Mouse (Mus musculus): Measurements from ENCODE around the gene Fubp1. TPM values are rescaled to one million over a fixed set of nuclear protein-coding genes. Genes with fewer than 3 reads are reported as not detected.
"Not testable (repeated sequence)": the region's sequence is repeated elsewhere in the genome, so short reads cannot be mapped to it uniquely, and the experiment has no call there.

Gene Fubp1
- polyA plus RNA-seq, 1 experiment: 18.4 TPM

- 66% methylated on average over 5 of the region's 5 CpGs for WGBS
- Histone ChIP-seq H3K4me3 (ENCODE audit: low read depth, low read length) (no peak overlapping the region), H3K27ac (ENCODE audit: insufficient read depth, low read depth, low read length) (no peak overlapping the region)
These were observed 35.2 kb downstream of the Fubp1 start for GRCm38 (mm10) chr3:152245273-152245910.

DNA sequence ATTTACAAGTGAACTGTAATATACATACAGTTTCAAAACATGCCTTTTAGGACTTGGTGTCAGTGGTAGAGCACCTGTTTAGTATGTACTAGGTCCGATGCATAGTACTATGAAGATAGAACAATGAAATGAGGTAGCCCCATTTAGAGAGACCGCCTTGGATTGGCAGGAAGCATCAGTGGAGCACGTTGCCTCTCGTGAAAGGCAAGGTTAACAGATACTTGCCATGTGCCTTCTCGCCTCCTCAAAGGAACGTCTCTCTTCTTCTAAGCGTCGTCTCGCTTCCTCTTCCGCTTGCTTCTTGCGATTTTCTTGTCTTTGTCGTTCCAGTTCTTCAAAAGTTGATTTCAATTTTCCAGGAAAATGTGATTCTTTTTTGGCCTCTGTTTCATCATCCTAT is 37.5 kb downstream of the Fubp1 start:
- WGBS: 85% methylated on average over 12 of the region's 12 CpGs

More at GRCm38 (mm10) chr3:152245273-152245910, 35.2 kb downstream of the Fubp1 start:
- H3K27me3 ChIP-seq (ENCODE audit: control insufficient read depth, insufficient read depth, low read length): no peaks in the 10 kb centered on the region
- TF ChIP-seq CTCF (IDR thresholded peaks at IDR 0.05; ENCODE audit: extremely low read depth, insufficient read length, insufficient replicate concordance, low read depth, low read length) (no peak), POLR2A (IDR thresholded peaks at IDR 0.05; ENCODE audit: low read depth, low read length) (no peak)
- peaks cover 4% of the 10 kb centered on the region for H3K4me1 ChIP-seq (ENCODE audit: control insufficient read depth, insufficient read depth, insufficient read length, low read length)
- H3K36me3 ChIP-seq (ENCODE audit: control insufficient read depth, insufficient read depth, low read length): no peaks in the 10 kb centered on the region

GRCm38 (mm10) chr3:152250487-152250886 is 40.3 kb downstream of the Fubp1 start:
- Histone ChIP-seq H3K4me1 (ENCODE audit: control insufficient read depth, insufficient read depth, insufficient read length, low read length) (no peaks in the 10 kb centered on the region), H3K27ac (ENCODE audit: insufficient read depth, low read depth, low read length) (no peak overlapping the region), H3K36me3 (ENCODE audit: control insufficient read depth, insufficient read depth, low read length) (no peaks in the 10 kb centered on the region), H3K27me3 (ENCODE audit: control insufficient read depth, insufficient read depth, low read length) (no peaks in the 10 kb centered on the region), H3K4me3 (ENCODE audit: low read depth, low read length) (no peak overlapping the region)
- 60% methylated on average over 1 of the region's 1 CpGs for WGBS
- TF ChIP-seq CTCF (IDR thresholded peaks at IDR 0.05; ENCODE audit: extremely low read depth, insufficient read length, insufficient replicate concordance, low read depth, low read length) (no peak), POLR2A (IDR thresholded peaks at IDR 0.05; ENCODE audit: low read depth, low read length) (no peak)

More for the DNA sequence above, 37.5 kb downstream of the Fubp1 start:
- H3K27ac ChIP-seq (ENCODE audit: insufficient read depth, low read depth, low read length): no peak overlapping the region
- H3K27me3 ChIP-seq (ENCODE audit: control insufficient read depth, insufficient read depth, low read length): no peaks in the 10 kb centered on the region
- H3K36me3 ChIP-seq (ENCODE audit: control insufficient read depth, insufficient read depth, low read length): no peaks in the 10 kb centered on the region
- no peak for TF ChIP-seq POLR2A (IDR thresholded peaks at IDR 0.05; ENCODE audit: low read depth, low read length)
- no peak for TF ChIP-seq CTCF (IDR thresholded peaks at IDR 0.05; ENCODE audit: extremely low read depth, insufficient read length, insufficient replicate concordance, low read depth, low read length)
- no peak overlapping the region for H3K4me3 ChIP-seq (ENCODE audit: low read depth, low read length)
- no peaks in the 10 kb centered on the region for H3K4me1 ChIP-seq (ENCODE audit: control insufficient read depth, insufficient read depth, insufficient read length, low read length)

- Histone ChIP-seq H3K36me3 (ENCODE audit: control insufficient read depth, insufficient read depth, low read length) (no peaks in the 10 kb centered on the region), H3K4me1 (ENCODE audit: control insufficient read depth, insufficient read depth, insufficient read length, low read length) (peaks cover 8% of the 10 kb centered on the region; the same call in 1 of the 2 replicates), H3K27ac (ENCODE audit: insufficient read depth, low read depth, low read length) (no peak overlapping the region), H3K27me3 (ENCODE audit: control insufficient read depth, insufficient read depth, low read length) (no peaks in the 10 kb centered on the region), H3K4me3 (ENCODE audit: low read depth, low read length) (no peak overlapping the region)
- TF ChIP-seq POLR2A (IDR thresholded peaks at IDR 0.05; ENCODE audit: low read depth, low read length): no peak
- no peak for TF ChIP-seq CTCF (IDR thresholded peaks at IDR 0.05; ENCODE audit: extremely low read depth, insufficient read length, insufficient replicate concordance, low read depth, low read length)
- 84% methylated on average over 3 of the region's 3 CpGs for WGBS
These were observed 47.3 kb downstream of the Fubp1 start for GRCm38 (mm10) chr3:152257528-152257927.

- not testable (repeated sequence) for H3K4me3 ChIP-seq (ENCODE audit: low read depth, low read length); H3K27ac ChIP-seq (ENCODE audit: insufficient read depth, low read depth, low read length); H3K36me3 ChIP-seq (ENCODE audit: control insufficient read depth, insufficient read depth, low read length); H3K4me1 ChIP-seq (ENCODE audit: control insufficient read depth, insufficient read depth, insufficient read length, low read length); H3K27me3 ChIP-seq (ENCODE audit: control insufficient read depth, insufficient read depth, low read length)
- 13% methylated on average over 9 of the region's 9 CpGs for WGBS
- peak; percentile 52; the same call in 1 of the 2 replicates for TF ChIP-seq CTCF (IDR thresholded peaks at IDR 0.05; ENCODE audit: extremely low read depth, insufficient read length, insufficient replicate concordance, low read depth, low read length)
These were observed 49.2 kb downstream of the Fubp1 start for GRCm38 (mm10) chr3:152259409-152259808.

DNA sequence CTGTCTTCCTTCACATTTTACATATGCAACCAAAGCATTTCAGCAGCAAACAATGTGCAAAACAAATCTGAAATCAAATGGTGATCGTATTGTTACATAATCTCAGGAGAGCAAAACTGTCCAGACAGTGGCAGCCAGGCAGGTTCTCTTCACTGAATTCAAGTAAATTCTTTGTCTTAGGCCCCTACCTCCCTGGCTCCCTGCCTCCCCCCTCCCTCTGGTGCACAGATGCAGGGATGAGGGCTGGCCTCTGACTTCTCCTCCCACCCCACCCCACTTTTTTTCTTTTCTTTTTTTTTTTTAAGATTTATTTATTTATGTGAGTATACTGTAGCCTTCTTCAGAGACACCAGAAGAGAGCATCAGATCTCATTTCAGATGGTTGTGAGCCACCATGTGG is 50.1 kb downstream of the Fubp1 start:
- peaks cover 8% of the 10 kb centered on the region for H3K4me1 ChIP-seq (ENCODE audit: control insufficient read depth, insufficient read depth, insufficient read length, low read length)
- TF ChIP-seq CTCF (IDR thresholded peaks at IDR 0.05; ENCODE audit: extremely low read depth, insufficient read length, insufficient replicate concordance, low read depth, low read length) (no peak), POLR2A (IDR thresholded peaks at IDR 0.05; ENCODE audit: low read depth, low read length) (no peak)
- peaks cover 2% of the 10 kb centered on the region; the same call in 1 of the 2 replicates for H3K27me3 ChIP-seq (ENCODE audit: control insufficient read depth, insufficient read depth, low read length)
- no peak overlapping the region for H3K4me3 ChIP-seq (ENCODE audit: low read depth, low read length)
- H3K36me3 ChIP-seq (ENCODE audit: control insufficient read depth, insufficient read depth, low read length): no peaks in the 10 kb centered on the region
- H3K27ac ChIP-seq (ENCODE audit: insufficient read depth, low read depth, low read length): no peak overlapping the region
- 89% methylated on average over 1 of the region's 1 CpGs for WGBS

DNA sequence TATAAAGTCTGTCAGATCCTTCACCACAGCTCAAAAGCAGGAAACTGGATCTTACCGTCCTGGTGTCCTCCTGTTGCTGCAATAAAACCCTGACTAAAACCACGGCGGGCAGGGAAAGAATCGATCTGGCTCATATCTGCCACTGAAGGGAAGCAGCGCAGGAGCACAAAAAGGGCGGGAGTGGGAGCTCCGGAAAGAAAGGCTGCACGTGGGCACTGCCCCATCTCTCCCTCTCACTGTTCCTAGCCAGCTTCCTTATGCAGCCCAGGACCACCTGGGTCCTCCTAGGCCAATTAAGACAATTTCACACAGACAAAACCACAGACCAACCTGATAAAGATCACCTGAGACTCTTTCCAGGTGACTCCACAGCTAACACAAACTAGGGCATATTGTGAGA is 51.2 kb downstream of the Fubp1 start:
- H3K4me3 ChIP-seq (ENCODE audit: low read depth, low read length): no peak overlapping the region
- H3K36me3 ChIP-seq (ENCODE audit: control insufficient read depth, insufficient read depth, low read length): no peaks in the 10 kb centered on the region
- no peak for TF ChIP-seq CTCF (IDR thresholded peaks at IDR 0.05; ENCODE audit: extremely low read depth, insufficient read length, insufficient replicate concordance, low read depth, low read length)
- TF ChIP-seq POLR2A (IDR thresholded peaks at IDR 0.05; ENCODE audit: low read depth, low read length): no peak
- WGBS: 17% methylated on average over 8 of the region's 8 CpGs
- peaks cover 4% of the 10 kb centered on the region; the same call in 1 of the 2 replicates for H3K27me3 ChIP-seq (ENCODE audit: control insufficient read depth, insufficient read depth, low read length)
- H3K27ac ChIP-seq (ENCODE audit: insufficient read depth, low read depth, low read length): peak overlapping the region; percentile 7; the same call in 1 of the 2 replicates
- peaks cover 8% of the 10 kb centered on the region for H3K4me1 ChIP-seq (ENCODE audit: control insufficient read depth, insufficient read depth, insufficient read length, low read length)
